Mouse (Mus musculus) left cerebral cortex, adult 6 months (tissue): Measurements from ENCODE around the gene Nfu1. TPM values are rescaled to one million over a fixed set of nuclear protein-coding genes. Genes with fewer than 3 reads are reported as not detected.

Source experiments
- long read RNA-seq, 2 experiments: library from polyadenylated mRNA; unstranded; transcript quantifications; one replicate each; pipeline ENCODE4 v2.0.0; 2019 to 2020
- polyA plus RNA-seq: library from polyadenylated mRNA; unstranded; fragments of <200 nt; fragmentation: Nextera tagmentation; gene quantifications from 2 replicates; pipeline ENCODE4 v1.2.3, GENCODE M21; 2021

Nfu1 gene
- polyA plus RNA-seq, result 156 and 186 TPM in 2 replicates
- long read RNA-seq, experiment 1, transcript Nfu1-202 (8 exons, 950 nt), result major isoform, 44 of 65 reads
- long read RNA-seq, experiment 1, partial matches to known transcripts, result 7 of 65 reads
- long read RNA-seq, experiment 1, other reads (novel, unspliced or antisense), result 6 of 65 reads
- long read RNA-seq, experiment 2, transcript Nfu1-201 (8 exons, 948 nt), result minor isoform, 8 of 157 reads
- long read RNA-seq, experiment 2, transcript Nfu1-202 (8 exons, 950 nt), result major isoform, 110 of 157 reads
- long read RNA-seq, experiment 2, partial matches to known transcripts, result 12 of 157 reads
- long read RNA-seq, experiment 2, other reads (novel, unspliced or antisense), result 27 of 157 reads

GRCm38 (mm10) chr6:87008887-87009286 is at the start of gene Nfu1:
Gene Nfu1 (plus strand): TSS chr6:87009236.

DNA sequence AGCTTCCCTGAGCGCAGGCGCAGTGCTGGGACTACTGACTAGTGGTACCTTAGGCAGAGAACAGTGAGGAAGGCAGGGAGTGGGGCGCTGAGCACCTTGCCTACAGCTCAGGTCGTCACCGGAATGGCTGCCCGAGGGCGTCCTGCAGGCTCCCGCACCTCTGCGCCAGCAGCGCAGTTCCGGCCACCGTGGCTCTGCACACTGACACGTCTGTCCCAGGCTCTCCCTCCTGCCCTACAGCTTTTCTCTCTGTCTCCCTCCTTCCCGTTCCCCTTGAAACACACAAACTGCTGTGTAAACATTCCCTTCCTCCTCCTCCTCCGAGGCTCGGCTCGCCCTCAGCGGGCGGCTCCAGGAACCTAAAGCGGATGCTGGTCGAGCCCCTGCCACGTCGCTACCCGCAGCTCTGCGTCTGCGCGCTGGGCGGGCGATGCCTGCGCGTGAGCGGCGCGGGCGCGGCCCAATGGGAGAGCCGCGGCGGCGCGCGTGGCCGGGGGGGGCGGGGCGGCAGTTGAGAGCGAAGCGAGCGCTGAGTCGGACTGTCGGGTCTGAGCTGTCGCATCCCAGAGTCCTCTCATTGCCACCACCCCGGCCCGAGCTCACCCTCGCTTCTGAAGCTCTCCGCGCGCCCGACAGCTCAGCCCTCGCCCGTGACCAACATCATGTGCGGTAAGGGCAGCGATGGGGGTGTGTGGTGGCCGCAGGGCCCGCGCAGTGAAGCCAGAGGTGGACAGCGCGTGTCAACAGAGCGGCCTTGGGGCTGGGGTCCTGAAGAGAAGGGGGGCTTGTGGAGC is 33.5 kb downstream of the Nfu1 start, which contains the start of gene Gfpt1:
Gene Gfpt1, plus strand, starts transcription at position 510 of the 794 bp plus-strand sequence.

Other genes starting within 250 kb of the Nfu1 start
- 6.0 and 6.7 TPM in 2 replicates for gene Anxa4, start 215.7 kb upstream of the Nfu1 start, polyA plus RNA-seq
- 70.9 and 188 TPM in 2 replicates for gene Aak1, start 159.7 kb upstream of the Nfu1 start, polyA plus RNA-seq
- 9.4 and 12.1 TPM in 2 replicates for gene Gfpt1, start 33.6 kb downstream of the Nfu1 start, polyA plus RNA-seq
- gene D6Ertd527e, start 95.5 kb downstream of the Nfu1 start, polyA plus RNA-seq, result not detected in 2 replicates